Mouse (Mus musculus): ENCODE data around the gene Dnase1l2.

DNA sequence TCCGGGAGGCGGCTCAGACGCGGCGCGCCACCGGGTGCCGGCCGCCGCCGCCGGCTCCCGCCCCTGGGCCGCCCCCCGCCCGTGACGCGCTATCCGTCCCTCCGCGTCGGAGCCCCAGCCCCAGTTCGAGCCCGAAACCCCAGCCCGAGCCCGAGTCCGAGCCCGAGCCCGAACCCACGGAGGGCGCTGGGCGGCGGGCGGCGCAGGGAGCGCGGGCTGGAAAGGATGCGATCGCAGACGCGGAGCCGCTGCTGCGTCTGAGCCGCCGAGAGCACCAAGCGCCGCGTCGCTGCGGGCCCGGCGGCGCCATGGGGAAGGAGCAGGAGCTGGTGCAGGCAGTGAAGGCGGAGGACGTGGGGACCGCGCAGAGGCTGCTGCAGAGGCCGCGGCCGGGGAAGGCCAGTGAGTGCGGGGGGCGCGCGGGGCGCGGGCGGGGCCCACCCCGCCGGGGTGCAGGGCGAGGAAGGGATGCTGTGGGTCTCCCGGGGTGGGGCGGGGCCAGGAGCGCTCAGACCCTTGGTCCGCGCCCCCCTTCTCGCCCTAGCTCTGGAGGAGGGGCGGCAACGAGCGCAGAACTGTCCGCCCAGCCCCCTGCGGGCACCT is 45.9 kb upstream of the Dnase1l2 start:
- TF ChIP-seq GATA1 (IDR thresholded peaks at IDR 0.05; ENCODE audit: low read length): no peak
- no peak for TF ChIP-seq TAL1 (IDR thresholded peaks at IDR 0.05; ENCODE audit: low read length)
